Mouse (Mus musculus) embryonic fibroblast, embryonic 13.5 days (primary cell): ENCODE results near the gene Thtpa. TPM values are rescaled to one million over a fixed set of nuclear protein-coding genes. Genes with fewer than 3 reads are reported as not detected.

Source experiments
- H3K27ac ChIP-seq: 2 replicates; pipeline ENCODE4 v1.5.1; 2012; ENCODE audit warnings: low read length, control low read depth, inconsistent platforms; ENCODE audit not compliant: insufficient read depth
- H3K4me1 ChIP-seq: 2 replicates; pipeline ENCODE4 v1.6.1; 2011; ENCODE audit warnings: low read length; ENCODE audit not compliant: control insufficient read depth, insufficient read depth
- H3K4me3 ChIP-seq: 2 replicates; pipeline ENCODE4 v1.5.1; 2011; ENCODE audit warnings: mild to moderate bottlenecking, control low read depth, low read length; ENCODE audit not compliant: insufficient read depth
- CTCF ChIP-seq: IDR thresholded peaks from 2 replicates; pipeline ENCODE4 v1.5.1; 2011; ENCODE audit warnings: mild to moderate bottlenecking, control low read depth, low read length, moderate library complexity, borderline replicate concordance; ENCODE audit not compliant: insufficient read depth
- POLR2A ChIP-seq: IDR thresholded peaks from 2 replicates; pipeline ENCODE4 v1.6.1; 2011; ENCODE audit warnings: low read depth, mild to moderate bottlenecking, control low read depth, low read length, moderate library complexity
- polyA plus RNA-seq: library from polyadenylated mRNA; stranded (reverse); fragments of >200 nt; gene quantifications from 2 replicates; pipeline ENCODE4 v1.2.4, GENCODE M21; 2011; ENCODE audit warnings: low read depth; ENCODE audit not compliant: missing spikeins, insufficient read length

Thtpa gene
- polyA plus RNA-seq, 1 experiment, result 17.1 TPM

- TF ChIP-seq POLR2A (no peak), CTCF (no peak)
- Histone ChIP-seq H3K27ac (no peak overlapping the region), H3K4me1 (no peaks in the 10 kb centered on the region), H3K4me3 (no peak overlapping the region)
Observed at GRCm38 (mm10) chr14:55104365-55104764, 9.8 kb downstream of the Thtpa start.

GRCm38 (mm10) chr14:55105386-55105785 is 10.8 kb downstream of the Thtpa start:
- H3K27ac ChIP-seq, result no peak overlapping the region
- no peak overlapping the region for H3K4me3 ChIP-seq
- no peak for TF ChIP-seq CTCF
- TF ChIP-seq POLR2A, result no peak; the same call in 1 of the 2 replicates
- H3K4me1 ChIP-seq, result no peaks in the 10 kb centered on the region

GRCm38 (mm10) chr14:55105836-55106809 is 11.5 kb downstream of the Thtpa start, which contains the start of gene Ap1g2:
Gene Ap1g2, minus strand, starts transcription at chr14:55106593.
- Histone ChIP-seq H3K27ac (no peak within 1 kb of the TSS), H3K4me3 (peak within 1 kb of the TSS; percentile 45), H3K4me1 (no peaks in the 10 kb centered on the region)
- peak; percentile 84 for TF ChIP-seq POLR2A
- TF ChIP-seq CTCF, result no peak

GRCm38 (mm10) chr14:55106990-55107389 is 12.4 kb downstream of the Thtpa start:
- H3K27ac ChIP-seq, result no peak overlapping the region
- no peaks in the 10 kb centered on the region for H3K4me1 ChIP-seq
- TF ChIP-seq CTCF (no peak), POLR2A (no peak)
- no peak overlapping the region for H3K4me3 ChIP-seq

- Histone ChIP-seq H3K4me1 (no peaks in the 10 kb centered on the region), H3K4me3 (no peak overlapping the region), H3K27ac (no peak overlapping the region)
- TF ChIP-seq CTCF, result no peak
- no peak for TF ChIP-seq POLR2A
Observed at GRCm38 (mm10) chr14:55108202-55108870, 13.8 kb downstream of the Thtpa start.

GRCm38 (mm10) chr14:55109048-55109873 is 14.7 kb downstream of the Thtpa start:
- TF ChIP-seq POLR2A, result no peak
- no peak for TF ChIP-seq CTCF
- Histone ChIP-seq H3K27ac (no peak overlapping the region), H3K4me1 (no peaks in the 10 kb centered on the region; the same call in 1 of the 2 replicates), H3K4me3 (no peak overlapping the region)

- Histone ChIP-seq H3K4me3 (no peak overlapping the region), H3K27ac (no peak overlapping the region), H3K4me1 (no peaks in the 10 kb centered on the region; the same call in 1 of the 2 replicates)
- TF ChIP-seq POLR2A, result no peak
- no peak for TF ChIP-seq CTCF
Observed at GRCm38 (mm10) chr14:55110076-55110475, 15.5 kb downstream of the Thtpa start.

GRCm38 (mm10) chr14:55111720-55112119 is 17.1 kb downstream of the Thtpa start:
- no peak overlapping the region for H3K27ac ChIP-seq
- no peak overlapping the region for H3K4me3 ChIP-seq
- no peak for TF ChIP-seq POLR2A
- TF ChIP-seq CTCF, result no peak
- no peaks in the 10 kb centered on the region; the same call in 1 of the 2 replicates for H3K4me1 ChIP-seq

GRCm38 (mm10) chr14:55113351-55113974 is 18.9 kb downstream of the Thtpa start:
- no peak overlapping the region for H3K4me3 ChIP-seq
- no peaks in the 10 kb centered on the region; the same call in 1 of the 2 replicates for H3K4me1 ChIP-seq
- TF ChIP-seq CTCF (no peak), POLR2A (no peak)
- no peak overlapping the region for H3K27ac ChIP-seq
